31 mouse cellular contexts compared by ENCODE assay signal in the genomic region with DNA sequence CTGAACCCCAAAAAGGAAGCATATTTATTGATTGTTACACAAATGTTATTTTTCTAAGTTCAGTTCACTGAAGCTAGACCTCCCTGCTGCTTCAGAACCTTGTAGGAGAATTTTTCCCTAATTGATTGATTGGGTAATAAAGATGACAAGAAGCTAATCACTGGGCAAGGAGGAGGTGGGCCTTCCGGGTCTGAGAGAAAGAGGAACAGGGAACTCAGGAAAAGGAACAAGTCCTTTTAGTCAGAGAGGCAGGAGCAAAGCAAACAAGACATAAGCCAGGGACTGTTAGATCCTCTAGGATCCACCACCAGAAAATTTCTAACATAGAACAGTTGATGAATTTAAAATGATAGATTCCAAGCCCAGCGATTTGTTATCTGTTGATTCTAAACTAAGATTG. TPM values are rescaled to one million over a fixed set of nuclear protein-coding genes. Genes with fewer than 3 reads are reported as not detected.
"Had no signal": no experiment of that assay in that cellular context is flagged by ENCODE, and none has a peak within 500 bp of the region (broad histone marks: within the 10 kb centered on the region; RNA-seq: fewer than 3 reads in every experiment).

No protein-coding gene starts in this region.

- ATAC-seq: hindbrain, postnatal 0 days; intestine, embryonic 15.5 days; liver, embryonic 12.5 days had no signal

- H3K4me2 ChIP-seq: heart, embryonic 12.5 days; hindbrain, embryonic 13.5 days; hindbrain, embryonic 15.5 days; intestine, embryonic 15.5 days; limb, embryonic 13.5 days; limb, embryonic 15.5 days; liver, embryonic 12.5 days had no signal

- H3K36me3 ChIP-seq: heart, embryonic 10.5 days; heart, embryonic 12.5 days; hindbrain, embryonic 13.5 days; hindbrain, embryonic 15.5 days; intestine, embryonic 15.5 days; limb, embryonic 13.5 days; limb, embryonic 15.5 days; liver, embryonic 12.5 days had no signal

- H3K27ac ChIP-seq: gastrocnemius, adult 2 months; heart, embryonic 10.5 days; hindbrain, embryonic 13.5 days; hindbrain, embryonic 15.5 days; hindbrain, postnatal 0 days; intestine, embryonic 15.5 days; limb, embryonic 13.5 days; limb, embryonic 15.5 days; liver, embryonic 12.5 days had no signal

- H3K4me1 ChIP-seq: heart, embryonic 12.5 days; hindbrain, embryonic 13.5 days; hindbrain, embryonic 15.5 days; intestine, embryonic 15.5 days; limb, embryonic 13.5 days; limb, embryonic 15.5 days; liver, embryonic 12.5 days had no signal

- H3K4me3 ChIP-seq: gastrocnemius, adult 2 months; heart, embryonic 10.5 days; heart, embryonic 12.5 days; hindbrain, embryonic 13.5 days; hindbrain, embryonic 15.5 days; intestine, embryonic 15.5 days; limb, embryonic 13.5 days; limb, embryonic 15.5 days; liver, embryonic 12.5 days had no signal

- H3K9me3 ChIP-seq: heart, embryonic 10.5 days; heart, embryonic 12.5 days; hindbrain, embryonic 13.5 days; hindbrain, embryonic 15.5 days; intestine, embryonic 15.5 days; limb, embryonic 13.5 days; limb, embryonic 15.5 days; liver, embryonic 12.5 days had no signal

- H3K9ac ChIP-seq: heart, embryonic 12.5 days; hindbrain, embryonic 13.5 days; hindbrain, embryonic 15.5 days; intestine, embryonic 15.5 days; limb, embryonic 13.5 days; limb, embryonic 15.5 days; liver, embryonic 12.5 days had no signal

- DNase-seq: gastrocnemius, adult 2 months; gastrocnemius, postnatal 10 days; gastrocnemius, postnatal 25 days; heart, postnatal 10 days; kidney, adult 11 months; kidney, adult 2 months; kidney, adult 9 months; kidney, postnatal 14 days; kidney, postnatal 36 days; layer of hippocampus, adult 9-11 months; layer of hippocampus, postnatal 36 days; left cerebral cortex, postnatal 4 days had no signal

- H3K27me3 ChIP-seq: heart, embryonic 12.5 days; hindbrain, embryonic 13.5 days; hindbrain, embryonic 15.5 days; intestine, embryonic 15.5 days; limb, embryonic 13.5 days; limb, embryonic 15.5 days; liver, embryonic 12.5 days had no signal

RNA-seq across cellular contexts. Expression of gene Slc22a8, which starts 32.2 kb away (rescaled TPM):
- total RNA-seq: gastrocnemius, adult 2 months; gastrocnemius, postnatal 25 days; gastrocnemius, postnatal 4 days; heart, adult 18-20 months; heart, postnatal 25 days; hematopoietic stem cell, adult 5-6 weeks; liver, adult 2 months had no signal
- polyA plus RNA-seq: heart, embryonic 12.5 days; heart, embryonic 14.5 days; large intestine, adult 2 months; limb, embryonic 11.5 days; limb, embryonic 13.5 days had no signal

RNA-seq across cellular contexts. Expression of gene Slc22a6, which starts 58.9 kb away (rescaled TPM):
- total RNA-seq: gastrocnemius, adult 2 months; gastrocnemius, postnatal 10 days; gastrocnemius, postnatal 25 days; gastrocnemius, postnatal 4 days; heart, adult 18-20 months; heart, adult 8-10 months; heart, postnatal 10 days; heart, postnatal 25 days; hematopoietic stem cell, adult 5-6 weeks; liver, adult 2 months had no signal
- polyA plus RNA-seq: heart, embryonic 12.5 days; heart, embryonic 14.5 days; heart, embryonic 16.5 days; intestine, embryonic 15.5 days; large intestine, adult 2 months; limb, embryonic 11.5 days; limb, embryonic 13.5 days; liver, adult 2 months; liver, embryonic 12.5 days had no signal
